Mouse (Mus musculus) thymus, postnatal 25 days (tissue): ENCODE measurements at regions not wholly inside any gene's neighbourhood (a gene's known extent, or its start where the extent isn't known, plus 50 kb on each side); places are given as distances from the start of the nearest gene placed in this dataset.

ENCODE experiments used
- DNase-seq: peaks from one replicate; pipeline ENCODE4 v3.0.0; 2022

DNA sequence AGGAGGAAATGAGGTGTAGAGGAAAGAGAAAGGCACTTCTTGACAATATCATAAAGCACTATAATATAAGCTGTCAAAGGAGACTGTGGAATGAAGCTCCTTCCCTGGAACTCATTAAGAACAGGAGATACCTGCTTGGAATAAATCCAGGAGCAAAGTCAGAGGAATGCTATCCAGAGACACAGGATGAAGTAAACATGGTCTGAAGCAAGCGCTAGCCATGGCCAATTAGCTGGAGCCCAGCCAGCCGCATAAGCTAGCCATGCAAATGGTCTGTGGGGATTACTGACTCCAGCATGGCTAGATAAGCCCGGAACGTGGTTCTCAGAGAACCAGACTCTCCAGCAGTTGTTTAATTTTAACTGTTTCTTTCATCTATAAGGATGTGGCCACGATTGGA is 54.9 kb upstream of the Gpc3 start:
- no peak for DNase-seq

- DNase-seq: peak; percentile 62
Observed at GRCm38 (mm10) chrX:52679045-52679444, 65.3 kb upstream of the Gpc3 start.

GRCm38 (mm10) chrX:52694392-52694791 is 80.6 kb upstream of the Gpc3 start:
- no peak for DNase-seq

DNA sequence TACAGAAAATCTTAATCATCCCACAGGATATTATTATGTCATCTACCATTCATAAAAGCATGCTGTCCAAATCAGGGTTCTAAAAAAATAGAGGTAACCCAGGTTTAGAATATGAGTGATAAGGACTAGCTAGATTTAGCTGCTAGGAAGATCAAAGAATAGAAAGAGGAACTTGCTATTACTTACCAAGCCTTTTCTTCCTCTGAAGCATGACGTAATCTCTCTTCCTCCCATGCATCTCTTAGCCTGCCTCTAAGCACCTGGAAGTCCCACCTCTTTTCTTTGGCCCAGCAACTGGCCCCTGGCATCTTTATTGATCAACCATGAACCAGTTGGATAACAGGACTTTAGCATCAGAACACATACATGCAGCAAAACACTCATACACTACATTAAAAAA is 85.9 kb upstream of the Gpc3 start:
- DNase-seq: no peak

GRCm38 (mm10) chrX:52717495-52717894 is 73.5 kb upstream of the Ccdc160 start:
- DNase-seq: no peak

DNA sequence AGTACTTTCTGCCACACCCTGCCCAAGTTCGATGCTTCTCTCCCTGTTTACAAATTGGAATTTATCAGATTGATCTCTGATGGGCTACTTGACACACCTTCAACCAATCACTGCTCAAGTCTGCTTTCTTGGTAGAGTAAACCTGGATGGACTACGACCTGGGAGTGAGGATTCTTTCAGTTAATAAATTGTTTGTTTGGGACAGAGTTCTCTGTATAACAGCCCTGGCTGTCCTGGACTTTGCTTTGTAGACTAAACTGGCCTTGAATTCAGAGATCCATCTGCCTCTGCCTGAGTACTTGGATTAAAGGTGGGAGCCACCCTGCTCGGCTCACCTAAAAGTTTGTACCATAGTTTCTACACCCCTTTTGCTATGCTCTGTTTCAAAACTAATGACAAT is 52.9 kb upstream of the Ccdc160 start:
- no peak for DNase-seq
